In genomic region chr16:38239729-38240128, GRCm38 (mm10) we compare ENCODE assay signal across 9 mouse cellular contexts. TPM values are rescaled to one million over a fixed set of nuclear protein-coding genes. Genes with fewer than 3 reads are reported as not detected.
DNase-seq lines count a peak whose midpoint lies in the region; ATAC-seq lines count a peak whose summit lies in the region.
"Had no signal": no experiment of that assay in that cellular context is flagged by ENCODE, and none has a peak within 500 bp of the region (broad histone marks: within the 10 kb centered on the region; RNA-seq: fewer than 3 reads in every experiment).

No protein-coding gene starts in this region.

- DNase-seq in frontal cortex, adult 2 months (ENCODE audit: extremely low spot score in 1 of 2, low spot score in 1 of 2), result peak; percentile 13 to 72
- DNase-seq in frontal cortex, postnatal 25 days (ENCODE audit: low spot score in 2 of 2), result no peak
- DNase-seq in 3T3-L1 (ENCODE audit: low read depth, low spot score), result peak; percentile 65
- peak; percentile 39 for DNase-seq in NIH3T3 (ENCODE audit: low read depth)
- peak; percentile 59 to 64 for DNase-seq in left cerebral cortex, postnatal 14 days (ENCODE audit: low spot score in 2 of 2)
- DNase-seq in skeletal muscle tissue, adult 2 months (ENCODE audit: low read depth, low spot score), result peak; percentile 23
- no peak for DNase-seq in ovary, adult 18-20 months (ENCODE audit: low spot score)

- intact Hi-C loops in left cerebral cortex, postnatal 14 days (cut with DNase I), result no loop called here

- ATAC-seq in erythroid progenitor cell, adult 5-6 weeks (replicated peaks; ENCODE audit: low FRiP score, poor library complexity, severe bottlenecking), result peak; percentile 30; the same call in 1 of the 2 replicates

RNA-seq across cellular contexts. Expression of gene Nr1i2, which starts 54.9 kb away (rescaled TPM):
- not detected in 2 replicates for polyA plus RNA-seq in frontal cortex, adult 2 months (2012; rRNA removed)
- not detected in 2 replicates for total RNA-seq in erythroid progenitor cell, adult 5-6 weeks (2015; ENCODE audit: low replicate concordance)
- not detected in 2 replicates for total RNA-seq in erythroid progenitor cell, adult 5-6 weeks (2017; ENCODE audit: low replicate concordance)
- total RNA-seq in left cerebral cortex, postnatal 14 days (2021), result not detected
- polyA plus RNA-seq: limb, embryonic 12.5 days had no signal

Comparison
In these comparisons a context has a peak if more than half of its experiments do, and no peak if none do; other contexts are left out.
1. DNase-seq: peak in frontal cortex, adult 2 months (2 of 2), 3T3-L1 (single experiment), NIH3T3 (single experiment), left cerebral cortex, postnatal 14 days (2 of 2) and skeletal muscle tissue, adult 2 months (single experiment); none in frontal cortex, postnatal 25 days (0 of 2) and ovary, adult 18-20 months (single experiment).